Mouse (Mus musculus): ENCODE data around the gene Trim46. TPM values are rescaled to one million over a fixed set of nuclear protein-coding genes. Genes with fewer than 3 reads are reported as not detected.

Trim46 gene
- total RNA-seq, 1 experiment = 3.1 TPM

DNA sequence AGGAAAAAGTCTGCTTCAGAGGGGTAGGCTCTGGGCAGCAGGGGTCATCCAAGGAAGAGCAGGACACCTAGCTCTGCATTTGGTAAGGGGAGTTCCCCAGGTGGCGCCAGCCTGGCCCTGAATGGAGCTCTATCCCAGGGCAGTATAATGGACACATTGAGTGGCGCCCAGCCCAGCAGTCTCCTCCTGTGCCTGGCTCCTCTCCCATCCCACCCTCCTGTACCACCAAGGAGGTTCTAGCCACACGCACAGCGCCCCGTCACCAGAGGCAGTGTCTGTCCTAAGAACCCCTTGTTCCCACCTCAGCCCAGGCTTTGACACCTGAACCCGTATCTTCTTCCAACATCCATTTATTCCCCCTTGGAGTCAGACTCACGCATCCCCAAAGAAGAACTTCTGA, 36.4 kb downstream of the Trim46 start:
- in situ Hi-C loops (cut with MboI; ENCODE audit: low sequenced_read_pairs in 2 of 2, unreplicated experiment in 2 of 2) = no loop called here
- no peak for DNase-seq (ENCODE audit: low read depth, low spot score)
- Histone ChIP-seq H3K4me3 (ENCODE audit: insufficient read depth in 1 of 2, low read depth in 1 of 2, low read length in 2 of 2, poor library complexity in 1 of 2, severe bottlenecking in 1 of 2) (no peak overlapping the region), H3K27ac (ENCODE audit: insufficient read depth, low read depth, low read length, poor library complexity, severe bottlenecking) (no peak overlapping the region), H3K4me1 (ENCODE audit: control insufficient read depth in 2 of 2, insufficient read depth in 2 of 2, low read length in 2 of 2, poor library complexity in 1 of 2) (peaks cover 3% of the 10 kb centered on the region in 2 experiments; a peak in 1 of 4 replicates), H3K9ac (ENCODE audit: insufficient read depth, low read depth, low read length, poor library complexity, severe bottlenecking) (no peak overlapping the region), H3K36me3 (ENCODE audit: control insufficient read depth, insufficient read depth, low read length, poor library complexity, severe bottlenecking) (peaks cover 49% of the 10 kb centered on the region), H3K9me3 (ENCODE audit: control insufficient read depth, insufficient read depth, low read depth, low read length) (no peaks in the 10 kb centered on the region)
- TF ChIP-seq HCFC1 (IDR thresholded peaks at IDR 0.05; ENCODE audit: borderline replicate concordance, insufficient read depth, low read length) (no peak), CHD2 (IDR thresholded peaks at IDR 0.05; ENCODE audit: low read depth, low read length) (no peak), MAFK (IDR thresholded peaks at IDR 0.05; ENCODE audit: insufficient read depth, low read depth, low read length) (no peak), ZC3H11A (IDR thresholded peaks at IDR 0.05; ENCODE audit: borderline replicate concordance, low read depth, low read length) (no peak), ZNF384 (IDR thresholded peaks at IDR 0.05; ENCODE audit: low read depth, low read length) (no peak)

DNA sequence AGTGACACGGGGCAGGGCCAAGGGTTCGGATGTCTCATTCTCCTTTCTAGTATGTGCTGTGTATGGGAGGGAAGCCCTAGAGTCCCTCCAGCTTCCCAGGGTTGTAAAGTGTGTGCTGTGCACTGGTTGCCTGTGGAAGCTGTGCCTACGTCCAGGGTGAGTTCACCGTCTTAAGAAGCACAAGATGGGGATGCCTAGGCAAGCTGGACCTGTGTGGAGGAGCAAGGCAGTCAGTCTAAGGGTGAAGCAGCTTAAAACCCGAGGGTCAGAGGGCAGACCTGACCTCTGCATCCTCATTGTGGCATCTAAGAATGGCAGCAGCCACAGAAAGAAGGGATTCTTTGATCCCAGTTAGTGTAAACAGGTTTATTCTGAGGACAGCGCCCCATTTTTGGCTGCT, 37.4 kb downstream of the Trim46 start:
- no peak overlapping the region for H3K27ac ChIP-seq (ENCODE audit: insufficient read depth, low read depth, low read length, poor library complexity, severe bottlenecking)
- DNase-seq (ENCODE audit: low read depth, low spot score) = no peak
- TF ChIP-seq CHD2 (IDR thresholded peaks at IDR 0.05; ENCODE audit: low read depth, low read length) (no peak), HCFC1 (IDR thresholded peaks at IDR 0.05; ENCODE audit: borderline replicate concordance, insufficient read depth, low read length) (no peak), ZC3H11A (IDR thresholded peaks at IDR 0.05; ENCODE audit: borderline replicate concordance, low read depth, low read length) (no peak), ZNF384 (IDR thresholded peaks at IDR 0.05; ENCODE audit: low read depth, low read length) (no peak), MAFK (IDR thresholded peaks at IDR 0.05; ENCODE audit: insufficient read depth, low read depth, low read length) (no peak)
- H3K4me3 ChIP-seq (ENCODE audit: insufficient read depth in 1 of 2, low read depth in 1 of 2, low read length in 2 of 2, poor library complexity in 1 of 2, severe bottlenecking in 1 of 2) = no peak overlapping the region
- in situ Hi-C loops (cut with MboI; ENCODE audit: low sequenced_read_pairs in 2 of 2, unreplicated experiment in 2 of 2) = no loop called here
- peaks cover 2 to 3% of the 10 kb centered on the region in 2 experiments; a peak in 1 of 4 replicates for H3K4me1 ChIP-seq (ENCODE audit: control insufficient read depth in 2 of 2, insufficient read depth in 2 of 2, low read length in 2 of 2, poor library complexity in 1 of 2)
- peaks cover 56% of the 10 kb centered on the region for H3K36me3 ChIP-seq (ENCODE audit: control insufficient read depth, insufficient read depth, low read length, poor library complexity, severe bottlenecking)
- H3K9me3 ChIP-seq (ENCODE audit: control insufficient read depth, insufficient read depth, low read depth, low read length) = no peaks in the 10 kb centered on the region
- H3K9ac ChIP-seq (ENCODE audit: insufficient read depth, low read depth, low read length, poor library complexity, severe bottlenecking) = no peak overlapping the region

DNA sequence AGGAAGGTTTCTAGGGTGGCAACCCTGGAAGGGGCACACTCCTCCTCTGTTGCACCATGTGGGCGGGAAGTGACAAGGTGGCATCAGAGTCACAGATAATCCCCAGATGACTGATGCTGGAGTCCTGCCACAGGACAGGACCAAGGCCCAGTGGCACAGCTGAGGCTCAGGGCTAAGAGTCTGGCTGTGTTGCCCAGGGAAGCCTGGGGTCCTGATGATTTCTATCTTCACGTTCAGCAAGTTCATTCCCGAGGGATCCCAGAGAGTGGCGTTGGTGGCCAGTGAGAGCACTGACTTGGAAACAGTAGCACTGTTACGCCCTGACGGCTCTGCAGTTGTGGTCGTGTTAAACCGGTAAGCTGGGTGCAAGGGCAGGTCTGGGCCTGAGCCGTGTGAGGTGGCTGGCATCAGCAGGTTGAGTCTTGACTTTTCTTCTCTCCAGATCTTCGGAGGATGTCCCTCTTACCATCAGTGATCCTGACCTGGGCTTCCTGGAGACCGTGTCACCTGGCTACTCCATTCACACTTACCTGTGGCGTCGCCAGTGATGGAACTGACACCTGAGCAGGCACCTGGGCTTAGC, 37.9 kb downstream of the Trim46 start:
- DNase-seq (ENCODE audit: low read depth, low spot score) = no peak
- Histone ChIP-seq H3K9ac (ENCODE audit: insufficient read depth, low read depth, low read length, poor library complexity, severe bottlenecking) (no peak overlapping the region), H3K36me3 (ENCODE audit: control insufficient read depth, insufficient read depth, low read length, poor library complexity, severe bottlenecking) (peaks cover 56% of the 10 kb centered on the region), H3K4me1 (ENCODE audit: control insufficient read depth in 2 of 2, insufficient read depth in 2 of 2, low read length in 2 of 2, poor library complexity in 1 of 2) (peaks cover 3% of the 10 kb centered on the region in 2 experiments; a peak in 1 of 4 replicates), H3K27ac (ENCODE audit: insufficient read depth, low read depth, low read length, poor library complexity, severe bottlenecking) (no peak overlapping the region), H3K4me3 (ENCODE audit: insufficient read depth in 1 of 2, low read depth in 1 of 2, low read length in 2 of 2, poor library complexity in 1 of 2, severe bottlenecking in 1 of 2) (no peak overlapping the region), H3K9me3 (ENCODE audit: control insufficient read depth, insufficient read depth, low read depth, low read length) (no peaks in the 10 kb centered on the region)
- TF ChIP-seq CHD2 (IDR thresholded peaks at IDR 0.05; ENCODE audit: low read depth, low read length) = no peak
- no peak for TF ChIP-seq HCFC1 (IDR thresholded peaks at IDR 0.05; ENCODE audit: borderline replicate concordance, insufficient read depth, low read length)
- no peak for TF ChIP-seq ZC3H11A (IDR thresholded peaks at IDR 0.05; ENCODE audit: borderline replicate concordance, low read depth, low read length)
- no peak for TF ChIP-seq ZNF384 (IDR thresholded peaks at IDR 0.05; ENCODE audit: low read depth, low read length)
- no peak for TF ChIP-seq MAFK (IDR thresholded peaks at IDR 0.05; ENCODE audit: insufficient read depth, low read depth, low read length)
- in situ Hi-C loops (cut with MboI; ENCODE audit: low sequenced_read_pairs in 2 of 2, unreplicated experiment in 2 of 2) = no loop called here

DNA sequence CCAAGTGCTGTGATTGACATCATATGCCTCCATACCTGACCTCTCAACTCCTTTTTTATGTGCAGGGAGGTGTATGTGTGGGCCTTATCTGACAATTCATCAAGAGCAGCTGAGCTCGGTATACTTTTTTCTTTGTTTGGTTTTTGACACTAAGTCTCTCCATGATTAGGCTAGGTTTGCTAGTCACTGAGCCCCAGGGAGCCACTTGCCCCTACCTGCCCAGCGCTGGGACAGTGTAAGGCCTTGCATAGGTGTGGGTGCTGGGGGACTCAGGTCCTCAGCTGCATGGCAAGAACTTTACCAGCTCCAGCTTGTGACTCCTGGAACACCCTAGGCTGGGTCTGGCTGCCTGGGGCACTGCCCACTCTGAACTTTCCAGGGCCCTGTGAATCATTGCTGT, 39.4 kb downstream of the Trim46 start:
- Histone ChIP-seq H3K9me3 (ENCODE audit: control insufficient read depth, insufficient read depth, low read depth, low read length) (no peaks in the 10 kb centered on the region), H3K4me1 (ENCODE audit: control insufficient read depth in 2 of 2, insufficient read depth in 2 of 2, low read length in 2 of 2, poor library complexity in 1 of 2) (peaks cover 0 to 2% of the 10 kb centered on the region in 2 experiments; a peak in 1 of 4 replicates), H3K36me3 (ENCODE audit: control insufficient read depth, insufficient read depth, low read length, poor library complexity, severe bottlenecking) (peaks cover 56% of the 10 kb centered on the region), H3K4me3 (ENCODE audit: insufficient read depth in 1 of 2, low read depth in 1 of 2, low read length in 2 of 2, poor library complexity in 1 of 2, severe bottlenecking in 1 of 2) (no peak overlapping the region), H3K9ac (ENCODE audit: insufficient read depth, low read depth, low read length, poor library complexity, severe bottlenecking) (no peak overlapping the region), H3K27ac (ENCODE audit: insufficient read depth, low read depth, low read length, poor library complexity, severe bottlenecking) (no peak overlapping the region)
- in situ Hi-C loops (cut with MboI; ENCODE audit: low sequenced_read_pairs in 2 of 2, unreplicated experiment in 2 of 2) = no loop called here
- TF ChIP-seq CHD2 (IDR thresholded peaks at IDR 0.05; ENCODE audit: low read depth, low read length) (no peak), MAFK (IDR thresholded peaks at IDR 0.05; ENCODE audit: insufficient read depth, low read depth, low read length) (no peak), HCFC1 (IDR thresholded peaks at IDR 0.05; ENCODE audit: borderline replicate concordance, insufficient read depth, low read length) (no peak), ZC3H11A (IDR thresholded peaks at IDR 0.05; ENCODE audit: borderline replicate concordance, low read depth, low read length) (no peak), ZNF384 (IDR thresholded peaks at IDR 0.05; ENCODE audit: low read depth, low read length) (no peak)
- DNase-seq (ENCODE audit: low read depth, low spot score) = no peak

All from ES-E14 (cell line).